Mouse (Mus musculus): Measurements from ENCODE around the gene Gins2. TPM values are rescaled to one million over a fixed set of nuclear protein-coding genes. Genes with fewer than 3 reads are reported as not detected.
A peak's percentile ranks its signal among the peaks of the same experiment; 100 is the strongest.

Gene Gins2
- polyA plus RNA-seq, 1 experiment, result 35.4 TPM

- Histone ChIP-seq H3K27me3 (replicated peaks) (no peaks in the 10 kb centered on the region), H3K4me1 (peaks cover 100% of the 10 kb centered on the region), H3K9me3 (no peaks in the 10 kb centered on the region), H3K36me3 (replicated peaks; ENCODE audit: low read length) (peaks cover 100% of the 10 kb centered on the region), H3K4me3 (replicated peaks) (no peak overlapping the region)
- no peak for TF ChIP-seq GATA1 (IDR thresholded peaks at IDR 0.05; ENCODE audit: borderline replicate concordance, low read length)
- no peak for TF ChIP-seq FLI1 (IDR thresholded peaks at IDR 0.05; ENCODE audit: low read length)
Measured at GRCm38 (mm10) chr8:120568164-120568798, 20.8 kb downstream of the Gins2 start.

GRCm38 (mm10) chr8:120567731-120568130, 21.4 kb downstream of the Gins2 start:
- peaks cover 100% of the 10 kb centered on the region for H3K36me3 ChIP-seq (replicated peaks; ENCODE audit: low read length)
- H3K4me1 ChIP-seq, result peaks cover 100% of the 10 kb centered on the region
- H3K27me3 ChIP-seq (replicated peaks), result no peaks in the 10 kb centered on the region
- no peaks in the 10 kb centered on the region for H3K9me3 ChIP-seq
- no peak overlapping the region for H3K4me3 ChIP-seq (replicated peaks)
- TF ChIP-seq GATA1 (IDR thresholded peaks at IDR 0.05; ENCODE audit: borderline replicate concordance, low read length), result no peak
- no peak for TF ChIP-seq FLI1 (IDR thresholded peaks at IDR 0.05; ENCODE audit: low read length)

GRCm38 (mm10) chr8:120566681-120567080, 22.4 kb downstream of the Gins2 start:
- Histone ChIP-seq H3K36me3 (replicated peaks; ENCODE audit: low read length) (peaks cover 100% of the 10 kb centered on the region), H3K4me1 (peaks cover 100% of the 10 kb centered on the region), H3K4me3 (replicated peaks) (peak overlapping the region; percentile 2), H3K9me3 (no peaks in the 10 kb centered on the region), H3K27me3 (replicated peaks) (no peaks in the 10 kb centered on the region)
- TF ChIP-seq GATA1 (IDR thresholded peaks at IDR 0.05; ENCODE audit: borderline replicate concordance, low read length), result no peak
- TF ChIP-seq FLI1 (IDR thresholded peaks at IDR 0.05; ENCODE audit: low read length), result no peak

- no peaks in the 10 kb centered on the region for H3K27me3 ChIP-seq (replicated peaks)
- no peaks in the 10 kb centered on the region for H3K9me3 ChIP-seq
- H3K4me1 ChIP-seq, result peaks cover 100% of the 10 kb centered on the region
- peaks cover 100% of the 10 kb centered on the region for H3K36me3 ChIP-seq (replicated peaks; ENCODE audit: low read length)
- TF ChIP-seq GATA1 (IDR thresholded peaks at IDR 0.05; ENCODE audit: borderline replicate concordance, low read length) (no peak), FLI1 (IDR thresholded peaks at IDR 0.05; ENCODE audit: low read length) (no peak)
- H3K4me3 ChIP-seq (replicated peaks), result peak overlapping the region; percentile 69
Measured at GRCm38 (mm10) chr8:120565151-120565711, 23.9 kb downstream of the Gins2 start.

- peak overlapping the region; percentile 77 for H3K4me3 ChIP-seq (replicated peaks)
- peaks cover 100% of the 10 kb centered on the region for H3K4me1 ChIP-seq
- TF ChIP-seq FLI1 (IDR thresholded peaks at IDR 0.05; ENCODE audit: low read length) (no peak), GATA1 (IDR thresholded peaks at IDR 0.05; ENCODE audit: borderline replicate concordance, low read length) (no peak)
- peaks cover 100% of the 10 kb centered on the region for H3K36me3 ChIP-seq (replicated peaks; ENCODE audit: low read length)
- no peaks in the 10 kb centered on the region for H3K27me3 ChIP-seq (replicated peaks)
- H3K9me3 ChIP-seq, result no peaks in the 10 kb centered on the region
Measured at GRCm38 (mm10) chr8:120563851-120564837, 25.0 kb downstream of the Gins2 start.

- no peaks in the 10 kb centered on the region for H3K9me3 ChIP-seq
- H3K4me1 ChIP-seq, result peaks cover 100% of the 10 kb centered on the region
- no peak for TF ChIP-seq FLI1 (IDR thresholded peaks at IDR 0.05; ENCODE audit: low read length)
- TF ChIP-seq GATA1 (IDR thresholded peaks at IDR 0.05; ENCODE audit: borderline replicate concordance, low read length), result no peak
- peak overlapping the region; percentile 77 for H3K4me3 ChIP-seq (replicated peaks)
- no peaks in the 10 kb centered on the region for H3K27me3 ChIP-seq (replicated peaks)
- H3K36me3 ChIP-seq (replicated peaks; ENCODE audit: low read length), result peaks cover 100% of the 10 kb centered on the region
Measured at GRCm38 (mm10) chr8:120563348-120563724, 25.8 kb downstream of the Gins2 start.

- H3K4me3 ChIP-seq (replicated peaks), result peak overlapping the region; percentile 71
- H3K4me1 ChIP-seq, result peaks cover 100% of the 10 kb centered on the region
- H3K27me3 ChIP-seq (replicated peaks), result no peaks in the 10 kb centered on the region
- TF ChIP-seq GATA1 (IDR thresholded peaks at IDR 0.05; ENCODE audit: borderline replicate concordance, low read length) (no peak), FLI1 (IDR thresholded peaks at IDR 0.05; ENCODE audit: low read length) (no peak)
- peaks cover 100% of the 10 kb centered on the region for H3K36me3 ChIP-seq (replicated peaks; ENCODE audit: low read length)
- no peaks in the 10 kb centered on the region for H3K9me3 ChIP-seq
Measured at GRCm38 (mm10) chr8:120562680-120563347, 26.3 kb downstream of the Gins2 start.

- peaks cover 100% of the 10 kb centered on the region for H3K4me1 ChIP-seq
- H3K4me3 ChIP-seq (replicated peaks), result peak overlapping the region; percentile 71
- peaks cover 100% of the 10 kb centered on the region for H3K36me3 ChIP-seq (replicated peaks; ENCODE audit: low read length)
- no peaks in the 10 kb centered on the region for H3K9me3 ChIP-seq
- no peaks in the 10 kb centered on the region for H3K27me3 ChIP-seq (replicated peaks)
- TF ChIP-seq GATA1 (IDR thresholded peaks at IDR 0.05; ENCODE audit: borderline replicate concordance, low read length) (no peak), FLI1 (IDR thresholded peaks at IDR 0.05; ENCODE audit: low read length) (no peak)
Measured at GRCm38 (mm10) chr8:120561539-120562435, 27.3 kb downstream of the Gins2 start.

Measured in megakaryocyte, embryonic 14.5 days (primary cell).